Mouse (Mus musculus) lung, postnatal 25 days (tissue): ENCODE data around the gene Cxcl10.

Source experiments
- DNase-seq: peaks from one replicate; pipeline ENCODE4 v3.0.0; 2022; ENCODE audit warnings: low spot score

Cxcl10 gene

DNA sequence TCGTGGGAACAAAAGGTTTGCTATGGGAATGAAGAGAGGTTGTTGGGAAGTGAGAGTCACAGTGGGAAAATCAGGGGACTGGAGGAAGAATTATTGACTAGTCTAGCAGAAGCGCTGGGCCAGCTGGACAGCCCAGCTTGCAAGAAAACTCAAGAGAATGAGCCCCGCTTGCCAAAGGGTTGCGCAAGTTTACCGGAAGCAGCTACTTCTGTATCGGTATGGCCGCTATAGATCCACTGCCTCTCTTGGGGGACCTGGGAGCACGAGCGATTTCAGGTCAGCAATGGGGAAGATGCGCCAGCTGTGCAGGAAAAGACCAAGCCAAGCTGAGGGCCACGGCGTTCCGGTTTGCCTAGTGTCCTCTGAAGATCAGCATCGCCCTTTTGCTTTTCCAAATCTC is 30.1 kb downstream of the Cxcl10 start:
- DNase-seq, result no peak

- DNase-seq, result no peak
These were observed 30.6 kb downstream of the Cxcl10 start for GRCm38 (mm10) chr5:92318119-92318518.

DNA sequence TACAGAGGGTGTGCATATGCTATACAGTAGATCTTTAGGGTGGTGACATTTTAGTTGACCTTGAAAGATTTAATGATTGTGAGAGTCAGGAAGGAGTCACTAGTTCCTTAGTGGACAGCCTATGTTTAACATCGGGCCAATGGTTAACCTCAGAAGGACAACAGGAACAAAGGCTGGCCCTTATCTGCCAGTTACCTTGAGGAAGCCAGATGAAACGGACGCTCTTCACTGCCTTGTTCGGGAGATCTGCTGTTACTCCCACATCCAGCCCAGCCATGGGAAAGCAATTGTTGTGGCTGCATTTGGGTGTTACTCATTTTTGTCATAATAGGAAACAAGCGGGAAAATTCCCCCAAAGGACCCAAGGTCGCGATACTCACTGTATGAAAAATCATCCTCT is 34.9 kb downstream of the Cxcl10 start:
- DNase-seq, result no peak

DNA sequence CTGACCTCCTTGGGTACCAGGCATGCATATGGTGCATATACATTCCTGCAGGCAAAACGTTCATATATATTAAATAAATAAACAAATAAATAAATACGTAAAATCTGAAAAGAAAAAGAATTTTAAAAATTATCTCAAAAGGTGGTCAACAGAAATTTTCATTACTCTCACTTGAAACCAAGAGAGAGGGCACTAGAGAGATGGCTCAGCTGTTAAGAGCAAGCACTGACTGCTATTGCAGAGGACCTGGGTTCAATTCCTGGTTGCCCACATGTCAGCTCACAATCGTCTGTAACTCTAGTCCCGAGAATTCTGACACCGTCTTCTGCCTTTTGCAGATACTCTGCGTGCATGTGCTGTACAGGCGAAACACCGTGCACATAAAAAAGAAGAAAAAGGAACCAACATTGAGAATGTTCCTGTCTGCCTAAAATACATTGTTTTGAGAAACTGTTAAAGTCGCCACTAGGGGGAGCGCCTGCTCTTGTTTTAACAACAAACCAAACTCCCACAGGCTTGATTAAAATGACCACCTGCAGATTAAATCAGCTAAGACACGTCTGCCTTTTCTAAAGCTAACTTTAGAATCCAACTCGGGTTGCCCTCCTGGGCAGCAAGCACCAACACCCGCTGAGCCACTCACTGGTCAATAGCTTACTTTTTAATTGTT is 36.5 kb downstream of the Cxcl10 start:
- peak; percentile 84 for DNase-seq

GRCm38 (mm10) chr5:92309681-92310511 is 38.8 kb downstream of the Cxcl10 start, which contains the start of gene Sdad1:
TSS of gene Sdad1 (minus strand) at chr5:92310479.
- peak; percentile 94 for DNase-seq

GRCm38 (mm10) chr5:92304291-92304690 is 44.4 kb downstream of the Cxcl10 start:
- no peak for DNase-seq

- no peak for DNase-seq
These were observed 46.4 kb downstream of the Cxcl10 start for GRCm38 (mm10) chr5:92302149-92302840.
